Mouse (Mus musculus): Measurements from ENCODE around the gene Ociad2.

Ociad2 gene

DNA sequence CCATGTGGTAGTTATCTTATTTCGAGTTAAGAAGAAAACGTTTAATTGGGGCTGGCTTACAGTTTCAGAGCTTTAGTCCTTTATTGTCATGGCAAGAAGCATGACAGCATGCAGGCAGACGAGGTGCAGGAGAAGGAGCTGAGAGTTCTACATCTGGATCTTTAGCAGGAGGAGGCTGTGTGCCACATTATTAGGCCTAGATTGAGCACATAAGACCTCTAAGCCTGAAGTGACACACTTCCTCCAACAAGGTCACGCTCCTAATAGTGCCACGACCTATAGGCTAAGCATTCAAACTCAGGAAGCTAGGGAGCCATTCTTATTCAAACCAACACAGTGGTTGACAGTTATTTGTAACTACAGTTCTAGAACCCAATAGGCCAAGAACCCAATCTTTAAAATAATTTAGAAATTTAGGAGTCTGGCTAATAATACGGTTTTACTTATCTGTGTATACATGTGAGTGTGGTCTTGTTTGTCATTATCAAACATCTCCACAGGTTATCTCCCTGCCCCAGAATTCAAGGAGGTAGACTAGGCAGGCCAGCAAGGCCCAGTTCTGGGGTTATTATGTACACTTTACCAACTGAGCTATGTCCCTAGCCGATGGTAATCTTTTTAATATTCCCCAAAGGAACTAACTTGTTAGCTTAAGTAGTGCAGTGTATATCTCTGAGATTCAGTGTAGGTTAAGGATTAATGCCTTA, 39.1 kb downstream of the Ociad2 start:
- no peak for DNase-seq

DNA sequence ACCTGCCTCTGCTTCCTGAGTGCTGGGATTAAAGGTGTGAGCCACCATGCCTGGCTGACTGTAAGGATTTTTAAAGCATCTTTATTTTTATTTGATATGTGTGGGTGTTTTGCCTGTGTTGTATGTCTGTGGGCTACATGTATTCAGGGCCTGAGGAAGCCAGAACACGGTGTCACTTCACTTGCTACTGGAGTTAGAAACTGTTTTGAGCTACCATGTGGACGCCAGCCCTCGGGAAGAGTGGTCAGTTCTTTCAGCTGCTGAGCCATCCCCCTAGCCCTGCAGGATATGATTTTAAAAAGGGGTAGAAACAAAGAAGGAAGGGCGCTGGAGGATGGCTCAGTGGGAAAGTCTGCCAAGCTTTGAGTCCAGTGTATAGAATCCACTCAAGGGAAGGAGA, 44.9 kb downstream of the Ociad2 start:
- no peak for DNase-seq

DNA sequence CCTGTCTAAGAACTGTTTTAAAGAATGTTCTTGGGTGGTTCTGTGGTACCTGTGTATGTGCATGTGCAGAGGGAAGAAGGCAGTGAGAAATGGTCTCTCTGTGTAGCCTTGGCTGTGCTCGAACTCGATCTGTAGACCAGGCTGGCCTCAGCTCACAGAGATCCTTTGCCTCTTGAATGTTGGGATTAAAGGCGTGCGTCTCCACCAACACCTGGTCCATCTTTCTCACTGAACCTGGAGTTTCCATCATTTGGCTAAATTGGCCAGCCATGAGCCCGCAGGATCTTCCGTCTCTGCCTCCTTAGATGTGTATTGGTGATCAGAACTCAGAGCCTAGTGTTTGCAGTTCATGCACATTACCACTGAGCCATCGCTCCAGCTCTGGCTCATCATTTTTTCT, 45.8 kb downstream of the Ociad2 start:
- no peak for DNase-seq

DNA sequence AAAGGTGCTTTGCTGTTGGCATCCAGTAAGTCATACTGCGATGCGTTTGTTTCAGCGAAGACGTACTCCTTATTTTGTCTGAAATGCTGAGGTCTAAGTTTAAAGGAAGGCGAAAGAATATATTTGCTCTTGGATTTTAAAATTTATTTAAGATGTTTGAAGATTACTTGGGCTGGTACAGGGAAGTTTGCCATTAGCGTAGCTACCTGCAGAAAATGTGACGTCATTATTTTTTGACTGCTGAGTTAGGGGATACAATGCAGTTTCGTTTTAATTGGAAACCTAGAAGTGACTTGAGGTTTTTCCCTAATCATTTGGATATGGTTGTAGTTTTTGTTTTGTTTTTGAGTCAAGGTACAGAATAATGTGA, 47.4 kb downstream of the Ociad2 start:
- DNase-seq, result no peak

DNA sequence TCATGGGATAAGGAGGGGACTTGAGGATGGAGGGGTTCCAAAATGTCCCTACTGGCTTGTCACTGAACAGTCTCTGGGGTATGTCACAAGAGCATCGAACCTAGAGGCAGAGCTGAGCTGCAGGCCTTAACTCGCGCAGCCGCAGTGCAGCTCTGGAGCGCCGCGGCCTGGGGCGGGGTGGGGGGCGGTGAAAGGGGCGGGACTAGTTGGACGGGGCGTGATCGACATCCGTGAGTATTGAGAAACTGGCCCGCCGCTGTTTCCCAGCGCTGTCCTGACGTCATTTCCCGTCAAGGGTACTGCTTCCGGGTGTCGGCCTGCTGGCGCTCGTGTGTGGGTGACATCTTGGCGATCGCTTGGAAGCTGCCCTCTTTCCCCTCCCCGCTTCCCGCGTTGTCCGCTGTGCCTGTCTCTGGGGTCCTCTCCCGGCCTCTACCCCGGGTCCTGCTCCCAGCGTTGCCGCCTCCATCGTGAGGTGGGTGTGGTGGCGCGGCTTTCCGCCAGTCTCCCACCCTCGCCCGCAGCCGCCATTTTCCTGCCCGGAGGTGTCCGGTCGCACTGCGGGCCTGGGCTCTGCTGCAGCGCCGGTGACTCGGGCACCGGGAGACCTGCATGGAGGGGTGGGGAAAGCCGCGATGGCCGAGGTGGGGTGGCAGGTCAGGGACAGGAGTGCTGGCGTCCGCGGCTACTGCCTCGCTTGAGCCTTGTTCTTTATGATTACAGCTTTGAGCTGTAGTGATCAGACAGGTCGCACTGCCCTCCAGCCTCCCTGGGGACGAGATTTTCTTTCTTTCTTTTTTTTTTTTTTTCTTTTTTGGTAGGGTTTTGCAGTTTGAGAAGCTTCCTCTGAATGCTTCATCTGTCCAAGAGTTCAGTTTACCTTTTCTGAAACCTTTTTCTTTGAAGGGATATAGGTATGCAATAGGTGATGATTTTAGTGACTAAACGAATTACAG, 48.0 kb downstream of the Ociad2 start, which contains the start of gene Ociad1:
Gene Ociad1, plus strand, starts transcription at position 283 of the 956 bp plus-strand sequence.
- DNase-seq, result peak; percentile 97

DNA sequence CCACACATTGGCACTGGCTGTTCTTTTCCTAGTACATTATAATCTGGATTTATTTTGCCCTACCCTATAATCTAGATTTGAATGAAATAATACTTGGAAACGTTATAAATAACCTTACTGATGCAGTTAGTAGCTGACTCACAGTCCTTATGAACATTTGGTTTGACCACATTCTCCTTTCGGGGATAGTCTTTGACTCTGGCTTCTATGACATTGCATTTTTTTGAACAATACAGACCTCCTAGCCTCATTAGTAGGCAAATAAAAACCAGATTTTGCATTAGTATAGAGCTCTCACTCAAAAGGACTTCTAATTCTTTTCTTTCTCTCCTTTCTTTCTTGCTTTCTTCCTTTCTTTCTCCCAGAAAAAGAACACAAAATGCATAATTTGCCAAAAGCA, 50.9 kb downstream of the Ociad2 start:
- no peak for DNase-seq

DNA sequence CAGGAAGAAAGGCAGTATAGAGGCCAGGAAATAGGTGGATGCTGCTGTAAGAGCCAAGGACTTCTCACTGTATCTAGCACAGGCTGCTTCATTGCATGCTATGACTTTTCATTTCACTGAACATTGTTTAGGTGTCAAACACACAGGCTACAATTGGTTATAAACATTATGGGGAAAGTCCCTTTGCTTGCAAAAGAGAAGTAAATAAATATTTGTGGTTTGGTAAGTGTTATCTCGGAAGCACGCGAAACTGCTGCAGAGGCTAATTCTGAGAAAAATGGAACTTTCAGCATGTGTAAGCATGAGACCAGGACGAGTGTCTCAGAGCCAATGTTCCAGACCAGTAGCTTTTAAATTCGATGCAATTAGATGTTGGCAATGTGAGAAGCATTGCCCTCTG, 54.2 kb downstream of the Ociad2 start:
- no peak for DNase-seq

DNA sequence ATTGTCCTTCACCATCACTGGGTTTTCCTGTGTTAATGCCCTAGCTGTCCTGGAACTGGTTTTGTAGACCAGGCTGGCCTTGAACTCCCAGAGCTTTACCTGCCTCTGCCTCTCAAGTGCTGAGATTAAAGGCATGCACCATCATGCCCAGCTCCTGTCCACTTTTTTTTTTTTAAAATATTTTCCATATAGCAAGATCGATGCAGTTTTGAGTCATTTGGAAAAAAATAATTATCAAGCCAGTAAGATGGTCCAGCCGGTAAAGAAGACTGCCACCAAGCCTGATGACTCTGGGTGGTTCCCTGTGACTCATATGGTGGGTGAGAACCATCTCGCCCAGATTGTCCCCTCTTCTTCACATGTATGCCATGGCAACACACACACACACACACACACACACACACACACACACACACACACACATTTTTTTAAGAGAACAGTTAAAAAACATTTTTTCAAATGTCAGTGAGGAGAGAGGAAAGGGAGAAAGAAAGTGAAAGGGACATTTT, 55.3 kb downstream of the Ociad2 start:
- DNase-seq, result no peak

DNA sequence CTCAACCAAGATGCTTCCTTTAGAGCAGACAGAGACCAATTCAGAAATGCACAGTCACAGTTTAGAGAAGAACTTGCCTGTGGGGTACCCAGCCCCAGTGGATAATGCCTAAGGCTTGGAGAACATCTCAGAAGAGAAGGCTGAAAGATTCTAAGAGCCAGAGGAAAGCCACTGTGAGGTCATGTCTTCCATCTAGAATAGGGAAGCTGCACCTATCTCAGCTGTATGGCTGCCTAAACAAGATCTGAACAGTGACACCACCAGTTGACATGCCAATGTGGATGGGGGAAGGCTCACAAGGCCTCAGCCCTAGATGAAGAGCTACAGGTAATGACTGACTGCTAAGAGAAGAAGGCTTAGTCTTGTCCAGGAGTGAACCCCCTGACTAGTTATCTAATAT, 56.8 kb downstream of the Ociad2 start:
- DNase-seq, result no peak

DNA sequence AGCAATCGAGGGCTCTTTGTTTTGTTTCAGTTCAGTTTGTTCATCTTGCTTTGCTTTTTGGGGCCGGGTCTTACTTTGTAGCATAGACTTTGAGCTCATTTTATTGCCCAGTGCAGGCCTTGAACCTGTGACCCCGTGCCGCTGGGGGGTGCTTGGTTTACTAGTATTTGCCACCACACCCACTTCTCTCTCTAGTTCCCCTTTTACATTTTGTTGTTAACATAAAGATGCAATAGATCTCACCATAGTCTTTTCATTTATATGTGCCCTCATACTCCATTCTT, 60.3 kb downstream of the Ociad2 start:
- no peak for DNase-seq

DNA sequence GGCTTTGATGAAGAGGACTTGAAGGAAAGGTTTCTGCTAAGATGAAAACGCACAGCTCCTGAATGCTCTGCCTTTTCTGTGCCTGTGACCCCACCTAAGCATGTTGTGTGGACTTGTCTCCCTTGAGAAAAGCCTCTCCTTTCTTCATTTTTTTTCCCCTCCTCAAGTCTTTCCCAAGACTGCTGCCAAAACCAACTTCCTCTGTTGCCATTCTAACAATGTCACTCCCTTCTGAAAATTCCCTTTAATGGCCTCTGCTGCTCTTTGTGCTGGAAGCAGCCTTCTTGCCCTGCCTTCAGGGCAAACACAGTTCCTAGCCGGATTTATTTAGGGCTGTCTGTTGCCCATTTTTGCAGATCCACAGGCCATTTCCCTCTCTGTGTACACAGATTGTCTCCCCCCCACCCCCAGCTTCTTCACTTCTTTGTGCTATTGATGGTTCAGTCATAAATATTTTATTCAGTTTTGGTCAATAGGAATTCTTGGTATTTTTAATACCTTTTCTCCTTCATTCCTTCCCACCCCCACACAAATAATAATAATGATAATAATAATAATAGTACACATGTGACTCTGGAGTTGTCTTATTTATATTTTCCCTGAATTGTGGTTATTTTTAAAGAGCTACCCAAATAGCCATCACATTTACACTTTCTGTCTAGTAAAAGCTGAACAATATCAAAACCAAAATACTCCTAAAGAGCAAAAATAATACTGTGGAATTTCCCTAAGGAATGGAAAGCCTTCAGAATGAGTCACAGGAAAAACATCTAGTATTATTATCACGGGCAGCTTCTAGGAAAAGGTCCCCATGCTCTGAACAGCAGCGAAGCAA, 60.9 kb downstream of the Ociad2 start:
- DNase-seq, result no peak

DNA sequence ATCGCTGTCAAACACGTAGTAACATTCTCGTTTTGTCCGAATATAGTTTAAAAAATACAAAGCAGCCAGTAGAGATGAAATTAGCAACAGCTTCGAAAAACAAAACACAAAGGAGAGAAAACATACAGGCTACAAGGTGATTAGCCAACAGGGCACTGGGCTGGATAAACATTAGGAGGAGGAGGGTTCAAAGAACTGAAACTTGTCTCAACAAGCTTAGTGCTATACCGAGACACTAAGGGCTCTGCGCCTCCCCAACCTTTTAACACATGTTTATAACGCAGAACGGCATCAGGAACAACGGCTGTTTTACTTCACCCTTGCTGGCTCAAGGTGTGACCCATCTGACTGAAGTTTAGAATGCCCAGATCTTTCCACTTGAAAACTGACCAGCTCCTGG, 61.6 kb downstream of the Ociad2 start:
- DNase-seq, result no peak

DNA sequence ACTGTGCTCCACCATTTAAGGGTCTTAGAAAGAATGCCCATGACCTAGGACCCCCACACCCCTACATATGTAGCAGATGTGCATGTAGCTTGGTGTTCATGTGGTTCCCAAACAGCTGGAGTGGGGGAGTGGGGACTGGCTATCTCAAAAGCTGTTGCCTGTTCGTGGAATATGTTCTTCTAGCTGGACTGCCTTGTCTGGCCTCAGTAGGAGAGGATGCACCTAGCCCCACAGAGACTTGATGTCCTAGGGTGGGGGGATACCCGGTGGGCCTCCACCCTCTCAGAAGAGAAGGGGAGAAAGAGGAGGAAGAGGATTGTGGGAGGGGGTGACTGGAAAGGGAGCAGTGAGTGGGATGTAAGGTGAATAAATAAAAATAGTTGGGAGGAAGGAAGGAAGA, 65.9 kb downstream of the Ociad2 start:
- no peak for DNase-seq

DNA sequence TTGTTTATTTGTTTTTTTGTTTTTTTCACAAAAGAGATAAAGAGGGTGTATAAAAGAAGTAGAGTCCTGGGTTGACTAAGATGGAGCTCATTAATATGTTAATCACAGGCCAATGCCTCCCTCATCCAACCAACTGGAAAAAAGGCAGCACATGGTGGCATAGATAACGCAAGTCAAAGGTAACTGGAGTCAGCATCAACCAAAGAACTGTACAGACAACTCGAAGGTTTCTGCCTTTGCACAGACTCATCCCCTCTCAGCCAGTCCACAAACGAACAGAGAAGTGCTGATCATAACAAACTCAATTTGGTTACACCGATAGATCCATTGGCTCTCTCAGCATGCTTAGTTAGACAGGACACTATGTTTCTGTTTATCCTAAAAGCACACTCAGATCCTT, 67.7 kb downstream of the Ociad2 start:
- no peak for DNase-seq
